In genomic region chr13:101848601-101849147, GRCm38 (mm10) we compare ENCODE assay signal across 13 mouse cellular contexts.
"Had no signal": no experiment of that assay in that cellular context is flagged by ENCODE, and none has a peak within 500 bp of the region (broad histone marks: within the 10 kb centered on the region; RNA-seq: fewer than 3 reads in every experiment).

No protein-coding gene starts in this region.

- H3K27ac ChIP-seq: kidney, postnatal 0 days; liver, embryonic 14.5 days; midbrain, embryonic 10.5 days; stomach, embryonic 15.5 days had no signal

- H3K36me3 ChIP-seq: midbrain, embryonic 10.5 days; stomach, embryonic 15.5 days had no signal

- H3K9me3 ChIP-seq: midbrain, embryonic 10.5 days; stomach, embryonic 15.5 days had no signal

- H3K27me3 ChIP-seq: stomach, embryonic 15.5 days had no signal

- DNase-seq: kidney, adult 9 months; kidney, postnatal 36 days; layer of hippocampus, adult 9-11 months; layer of hippocampus, postnatal 36 days; right cerebral cortex, postnatal 14 days had no signal

- H3K9ac ChIP-seq: liver, embryonic 14.5 days; stomach, embryonic 15.5 days had no signal

- H3K4me2 ChIP-seq: stomach, embryonic 15.5 days had no signal

- H3K4me3 ChIP-seq: midbrain, embryonic 10.5 days; stomach, embryonic 15.5 days had no signal

- ATAC-seq: hindbrain, embryonic 16.5 days; inflammation-experienced regulatory T-cells, adult 6 months; intestine, postnatal 0 days; midbrain, embryonic 16.5 days had no signal

- H3K4me1 ChIP-seq: midbrain, embryonic 10.5 days; stomach, embryonic 15.5 days had no signal
